Mouse (Mus musculus): ENCODE data around the gene Lmo1. TPM values are rescaled to one million over a fixed set of nuclear protein-coding genes. Genes with fewer than 3 reads are reported as not detected.

Gene Lmo1
- polyA plus RNA-seq, 1 experiment = 8.5 TPM

DNA sequence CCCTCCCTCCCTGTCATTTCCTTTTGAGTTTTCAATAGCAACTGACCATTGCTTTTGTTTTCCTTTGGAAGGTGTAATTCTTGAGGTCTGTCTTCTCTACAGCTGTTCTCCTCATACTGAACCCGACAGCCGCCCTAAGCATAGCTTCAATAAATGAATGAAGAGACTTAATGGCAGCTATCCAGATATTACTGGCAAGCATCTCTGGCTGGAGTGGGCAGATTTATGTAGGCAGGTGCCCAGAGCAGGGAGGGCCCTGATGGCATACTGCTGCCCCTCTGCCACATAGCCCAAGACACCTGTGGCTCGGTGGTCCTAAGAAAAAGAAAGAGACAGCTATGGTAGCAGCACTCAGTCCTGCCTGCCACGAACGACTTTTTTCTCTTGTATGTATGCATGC, 21.5 kb downstream of the Lmo1 start:
- no peaks in the 10 kb centered on the region for H3K36me3 ChIP-seq (ENCODE audit: control insufficient read depth, insufficient read depth, low read length)
- TF ChIP-seq CTCF (conservative IDR thresholded peaks at IDR 0.05; ENCODE audit: insufficient read depth, insufficient read length, low read depth, low read length) (no peak), POLR2A (IDR thresholded peaks at IDR 0.05; ENCODE audit: low read depth, low read length) (no peak)
- H3K4me3 ChIP-seq (ENCODE audit: insufficient read depth, low read depth, low read length) = no peak overlapping the region
- DNase-seq = no peak
- WGBS = 64% methylated on average over 5 of the region's 5 CpGs
- no peaks in the 10 kb centered on the region for H3K4me1 ChIP-seq (ENCODE audit: control insufficient read depth, insufficient read depth, low read length)
- no peak overlapping the region for H3K27ac ChIP-seq (ENCODE audit: insufficient read depth, low read depth, low read length)
- no peaks in the 10 kb centered on the region for H3K27me3 ChIP-seq (replicated peaks; ENCODE audit: control insufficient read depth, insufficient read depth, low read length)

DNA sequence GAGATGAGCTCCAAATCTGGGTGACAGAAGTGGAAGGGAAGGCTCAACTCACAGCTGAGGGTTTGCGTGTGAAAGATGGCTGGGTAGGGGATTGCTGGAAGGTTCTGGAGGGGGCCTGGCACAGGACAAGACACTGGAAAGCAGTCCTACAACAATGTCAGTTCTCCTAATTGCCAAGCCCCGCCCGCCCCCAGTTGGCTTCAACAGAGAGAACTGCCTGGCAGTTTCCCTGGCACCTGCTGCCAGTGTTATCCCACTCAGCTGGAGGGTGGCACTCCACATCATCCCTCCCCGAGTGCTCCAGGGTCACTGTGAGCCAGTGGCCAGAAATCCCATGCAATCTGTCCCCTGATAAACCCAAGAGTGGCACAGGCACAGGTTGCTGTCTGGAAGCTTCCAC, 23.9 kb downstream of the Lmo1 start:
- DNase-seq = no peak
- 92% methylated on average over 4 of the region's 4 CpGs for WGBS

DNA sequence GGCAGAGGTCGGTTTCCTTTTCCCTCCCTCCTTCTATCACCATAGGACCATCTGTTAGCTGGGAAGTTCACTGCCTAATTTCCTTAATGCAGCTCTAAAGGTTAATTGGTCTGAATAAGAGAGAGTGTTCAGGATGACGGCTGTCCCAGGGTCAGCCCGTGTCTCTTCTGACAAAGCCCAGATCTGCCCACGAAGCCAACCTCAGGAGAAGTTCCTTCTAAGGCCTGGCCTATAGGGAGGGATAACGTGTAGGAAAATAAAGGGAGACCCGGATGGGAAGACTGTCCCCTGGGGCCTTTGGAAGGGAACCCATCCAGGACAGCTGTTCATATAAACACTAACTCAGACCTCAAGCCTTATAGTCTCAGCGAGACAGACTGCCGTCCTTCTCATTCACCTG, 29.8 kb downstream of the Lmo1 start:
- no peaks in the 10 kb centered on the region for H3K4me1 ChIP-seq (ENCODE audit: control insufficient read depth, insufficient read depth, low read length)
- no peak overlapping the region for H3K4me3 ChIP-seq (ENCODE audit: insufficient read depth, low read depth, low read length)
- DNase-seq = no peak
- no peaks in the 10 kb centered on the region for H3K27me3 ChIP-seq (replicated peaks; ENCODE audit: control insufficient read depth, insufficient read depth, low read length)
- no peaks in the 10 kb centered on the region for H3K36me3 ChIP-seq (ENCODE audit: control insufficient read depth, insufficient read depth, low read length)
- H3K27ac ChIP-seq (ENCODE audit: insufficient read depth, low read depth, low read length) = no peak overlapping the region
- WGBS = 72% methylated on average over 8 of the region's 8 CpGs
- TF ChIP-seq CTCF (conservative IDR thresholded peaks at IDR 0.05; ENCODE audit: insufficient read depth, insufficient read length, low read depth, low read length) = no peak
- TF ChIP-seq POLR2A (IDR thresholded peaks at IDR 0.05; ENCODE audit: low read depth, low read length) = no peak

More for the DNA sequence above, 23.9 kb downstream of the Lmo1 start:
- Histone ChIP-seq H3K4me3 (ENCODE audit: insufficient read depth, low read depth, low read length) (no peak overlapping the region), H3K4me1 (ENCODE audit: control insufficient read depth, insufficient read depth, low read length) (no peaks in the 10 kb centered on the region), H3K27ac (ENCODE audit: insufficient read depth, low read depth, low read length) (no peak overlapping the region), H3K27me3 (replicated peaks; ENCODE audit: control insufficient read depth, insufficient read depth, low read length) (no peaks in the 10 kb centered on the region), H3K36me3 (ENCODE audit: control insufficient read depth, insufficient read depth, low read length) (no peaks in the 10 kb centered on the region)
- no peak for TF ChIP-seq CTCF (conservative IDR thresholded peaks at IDR 0.05; ENCODE audit: insufficient read depth, insufficient read length, low read depth, low read length)
- TF ChIP-seq POLR2A (IDR thresholded peaks at IDR 0.05; ENCODE audit: low read depth, low read length) = no peak

DNA sequence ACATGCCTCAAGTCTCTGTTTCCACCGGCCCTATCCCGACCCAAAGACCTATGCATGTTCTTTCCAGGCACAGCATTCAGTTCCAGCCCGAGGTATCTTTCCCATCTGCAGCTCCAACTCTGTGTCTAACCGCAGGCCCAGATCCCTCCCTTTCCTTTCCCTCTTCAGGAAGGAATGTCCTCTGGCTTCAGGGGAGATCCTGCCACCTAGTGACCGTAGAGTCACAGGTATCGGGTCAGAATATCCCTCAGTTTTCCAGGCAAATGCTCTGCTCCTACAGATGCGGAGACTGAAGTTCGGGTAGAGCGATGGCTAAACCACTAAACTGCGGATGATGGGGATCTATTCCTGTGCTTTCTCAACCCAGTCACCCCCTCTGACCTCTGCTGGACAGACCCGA, 30.3 kb downstream of the Lmo1 start:
- DNase-seq = no peak
- H3K27me3 ChIP-seq (replicated peaks; ENCODE audit: control insufficient read depth, insufficient read depth, low read length) = no peaks in the 10 kb centered on the region

DNA sequence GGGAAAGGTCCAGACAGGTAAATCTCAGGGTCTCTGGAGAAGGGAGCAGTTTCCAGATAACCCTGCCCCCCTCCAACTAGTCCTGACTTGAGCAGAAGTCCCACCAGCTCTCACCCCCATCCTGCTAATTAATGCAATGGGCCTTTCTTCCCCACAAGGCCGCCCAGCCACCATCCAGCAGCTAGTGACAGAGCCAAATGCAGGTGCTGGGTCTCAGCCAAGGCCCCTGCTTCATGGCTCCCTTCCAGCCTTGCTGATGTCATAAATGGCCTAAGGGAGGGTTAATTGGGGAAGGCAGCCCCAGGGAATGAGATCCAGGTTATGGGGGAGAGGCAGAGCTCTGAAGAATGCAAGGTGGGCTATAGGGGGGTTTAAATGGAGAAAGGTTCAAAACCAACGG, 32.4 kb downstream of the Lmo1 start:
- 66% methylated on average over 2 of the region's 2 CpGs for WGBS

More for the DNA sequence above, 30.3 kb downstream of the Lmo1 start:
- 59% methylated on average over 11 of the region's 11 CpGs for WGBS
- Histone ChIP-seq H3K36me3 (ENCODE audit: control insufficient read depth, insufficient read depth, low read length) (no peaks in the 10 kb centered on the region), H3K4me3 (ENCODE audit: insufficient read depth, low read depth, low read length) (no peak overlapping the region), H3K4me1 (ENCODE audit: control insufficient read depth, insufficient read depth, low read length) (no peaks in the 10 kb centered on the region), H3K27ac (ENCODE audit: insufficient read depth, low read depth, low read length) (no peak overlapping the region)
- TF ChIP-seq CTCF (conservative IDR thresholded peaks at IDR 0.05; ENCODE audit: insufficient read depth, insufficient read length, low read depth, low read length) (no peak; the same call in 1 of the 2 replicates), POLR2A (IDR thresholded peaks at IDR 0.05; ENCODE audit: low read depth, low read length) (no peak)

DNA sequence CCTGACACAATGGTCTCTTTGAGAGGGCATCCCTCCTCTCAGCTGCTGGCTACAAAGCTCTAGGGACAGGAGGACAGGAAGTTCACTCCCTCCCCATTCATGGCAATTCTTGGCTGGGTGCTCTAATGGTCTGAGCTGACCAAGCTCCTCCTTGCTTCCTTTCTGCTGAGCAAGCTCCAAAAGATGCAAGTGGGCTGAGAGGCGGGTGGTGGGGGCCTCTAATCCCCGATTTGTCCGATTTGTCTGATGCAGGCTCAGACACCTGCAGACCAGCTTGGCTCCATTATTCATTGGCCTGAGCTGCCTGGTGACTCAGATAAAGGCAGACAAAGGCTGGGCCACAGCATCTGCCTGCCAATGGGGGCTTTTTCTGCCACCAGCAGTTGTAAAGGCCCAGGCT, 33.3 kb downstream of the Lmo1 start:
- no peak for TF ChIP-seq CTCF (conservative IDR thresholded peaks at IDR 0.05; ENCODE audit: insufficient read depth, insufficient read length, low read depth, low read length)
- TF ChIP-seq POLR2A (IDR thresholded peaks at IDR 0.05; ENCODE audit: low read depth, low read length) = no peak
- no peak for DNase-seq
- H3K4me1 ChIP-seq (ENCODE audit: control insufficient read depth, insufficient read depth, low read length) = no peaks in the 10 kb centered on the region
- 82% methylated on average over 3 of the region's 3 CpGs for WGBS
- H3K27ac ChIP-seq (ENCODE audit: insufficient read depth, low read depth, low read length) = no peak overlapping the region
- H3K27me3 ChIP-seq (replicated peaks; ENCODE audit: control insufficient read depth, insufficient read depth, low read length) = no peaks in the 10 kb centered on the region
- H3K36me3 ChIP-seq (ENCODE audit: control insufficient read depth, insufficient read depth, low read length) = no peaks in the 10 kb centered on the region
- H3K4me3 ChIP-seq (ENCODE audit: insufficient read depth, low read depth, low read length) = no peak overlapping the region

More for the DNA sequence above, 32.4 kb downstream of the Lmo1 start:
- DNase-seq = peak; percentile 6
- TF ChIP-seq CTCF (conservative IDR thresholded peaks at IDR 0.05; ENCODE audit: insufficient read depth, insufficient read length, low read depth, low read length) (no peak), POLR2A (IDR thresholded peaks at IDR 0.05; ENCODE audit: low read depth, low read length) (no peak)
- Histone ChIP-seq H3K36me3 (ENCODE audit: control insufficient read depth, insufficient read depth, low read length) (no peaks in the 10 kb centered on the region), H3K4me1 (ENCODE audit: control insufficient read depth, insufficient read depth, low read length) (no peaks in the 10 kb centered on the region), H3K27ac (ENCODE audit: insufficient read depth, low read depth, low read length) (no peak overlapping the region), H3K27me3 (replicated peaks; ENCODE audit: control insufficient read depth, insufficient read depth, low read length) (no peaks in the 10 kb centered on the region), H3K4me3 (ENCODE audit: insufficient read depth, low read depth, low read length) (no peak overlapping the region)

DNA sequence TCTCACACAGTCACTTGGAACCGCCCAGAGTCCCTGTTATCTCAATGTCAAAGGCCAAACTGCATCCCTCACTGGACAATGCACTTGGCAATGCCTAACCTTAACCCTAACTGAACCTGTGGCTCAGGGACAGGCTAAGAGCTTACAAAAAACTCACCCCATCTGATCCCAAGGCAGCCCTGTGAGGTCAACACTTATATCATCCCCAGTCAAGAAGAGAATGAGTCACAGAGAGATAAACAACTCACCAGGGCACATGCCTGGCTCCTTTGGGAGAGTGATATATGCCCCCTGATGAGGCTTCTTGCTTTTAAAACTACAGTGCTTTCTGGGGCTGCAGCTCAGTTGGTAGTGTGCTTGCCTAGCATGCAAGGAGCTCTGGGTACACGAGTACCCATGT, 34.0 kb downstream of the Lmo1 start:
- TF ChIP-seq POLR2A (IDR thresholded peaks at IDR 0.05; ENCODE audit: low read depth, low read length) (no peak), CTCF (conservative IDR thresholded peaks at IDR 0.05; ENCODE audit: insufficient read depth, insufficient read length, low read depth, low read length) (no peak)
- Histone ChIP-seq H3K4me1 (ENCODE audit: control insufficient read depth, insufficient read depth, low read length) (no peaks in the 10 kb centered on the region), H3K36me3 (ENCODE audit: control insufficient read depth, insufficient read depth, low read length) (no peaks in the 10 kb centered on the region), H3K27ac (ENCODE audit: insufficient read depth, low read depth, low read length) (no peak overlapping the region), H3K27me3 (replicated peaks; ENCODE audit: control insufficient read depth, insufficient read depth, low read length) (no peaks in the 10 kb centered on the region), H3K4me3 (ENCODE audit: insufficient read depth, low read depth, low read length) (no peak overlapping the region)
- no peak for DNase-seq
- 77% methylated on average over 2 of the region's 2 CpGs for WGBS

DNA sequence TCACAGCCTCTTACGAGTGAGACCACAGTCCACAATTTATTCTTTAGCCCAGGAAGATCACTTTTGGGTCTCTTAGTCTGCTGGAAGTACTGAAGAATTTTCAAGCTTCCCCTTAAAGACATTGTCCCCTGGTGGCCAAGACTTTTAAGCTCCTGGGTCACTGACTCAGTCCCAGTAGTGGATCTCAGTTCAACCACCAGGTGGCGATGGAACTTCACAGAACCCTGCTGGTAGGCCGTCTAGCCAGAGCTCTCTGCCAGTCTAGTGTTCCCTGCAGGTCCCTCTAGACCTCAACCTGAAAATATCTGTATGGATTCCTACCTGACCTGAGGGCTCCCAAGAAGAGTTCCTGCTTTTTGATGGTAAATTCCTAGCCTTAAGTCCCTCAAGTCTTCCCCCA, 35.6 kb downstream of the Lmo1 start:
- 11% methylated on average over 3 of the region's 3 CpGs for WGBS
- H3K27me3 ChIP-seq (replicated peaks; ENCODE audit: control insufficient read depth, insufficient read depth, low read length) = no peaks in the 10 kb centered on the region
- H3K4me1 ChIP-seq (ENCODE audit: control insufficient read depth, insufficient read depth, low read length) = no peaks in the 10 kb centered on the region
- H3K27ac ChIP-seq (ENCODE audit: insufficient read depth, low read depth, low read length) = no peak overlapping the region
- peak; percentile 88 for DNase-seq
- H3K36me3 ChIP-seq (ENCODE audit: control insufficient read depth, insufficient read depth, low read length) = no peaks in the 10 kb centered on the region
- H3K4me3 ChIP-seq (ENCODE audit: insufficient read depth, low read depth, low read length) = no peak overlapping the region
- peak; percentile 93 for TF ChIP-seq CTCF (conservative IDR thresholded peaks at IDR 0.05; ENCODE audit: insufficient read depth, insufficient read length, low read depth, low read length)
- TF ChIP-seq POLR2A (IDR thresholded peaks at IDR 0.05; ENCODE audit: low read depth, low read length) = no peak

All from kidney, adult 2 months (tissue).